In the genomic region with DNA sequence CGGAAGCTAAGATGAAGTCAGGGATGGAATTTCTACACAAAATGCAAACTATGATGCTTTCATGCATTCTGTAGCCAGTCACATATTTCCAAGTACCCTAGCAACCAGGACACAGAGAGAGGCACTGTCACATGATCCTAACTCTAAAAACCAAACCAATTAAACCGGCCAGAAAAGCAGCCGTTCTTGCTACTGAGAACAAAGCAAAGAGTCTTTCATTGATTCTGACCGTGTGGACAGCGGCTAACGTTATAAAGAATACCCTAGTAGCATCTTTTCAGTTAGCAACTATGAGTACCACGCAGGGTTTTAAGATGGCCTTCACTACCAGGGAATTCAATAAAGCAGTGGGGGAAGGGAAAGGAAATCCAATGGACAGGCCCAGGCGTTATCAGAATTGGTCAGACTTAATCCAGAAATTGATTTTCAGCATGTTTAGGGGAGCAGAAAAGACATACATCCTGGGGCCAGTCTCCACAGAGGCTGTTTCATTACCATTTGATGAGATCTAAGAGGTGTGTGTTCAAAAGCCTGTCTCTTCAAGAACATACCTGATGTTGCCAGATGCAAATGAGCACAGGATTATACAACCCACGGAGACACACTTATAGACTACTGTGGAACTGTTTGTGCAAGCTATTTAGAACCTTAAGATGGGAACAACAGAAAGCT, we compare ENCODE assay signal across 17 mouse cellular contexts.
A peak's percentile ranks its signal among the peaks of the same experiment; 100 is the strongest.
DNase-seq lines count a peak whose midpoint lies in the region; ATAC-seq and TF ChIP-seq lines count a peak whose summit lies in the region.
"Had no signal": no experiment of that assay in that cellular context is flagged by ENCODE, and none has a peak within 500 bp of the region (broad histone marks: within the 10 kb centered on the region; RNA-seq: fewer than 3 reads in every experiment).

No protein-coding gene starts in this region.

- H3K27me3 ChIP-seq in forebrain, embryonic 14.5 days (replicated peaks; ENCODE audit: control insufficient read depth, insufficient read depth, low read length): no peaks in the 10 kb centered on the region
- no peaks in the 10 kb centered on the region for H3K27me3 ChIP-seq in hindbrain, postnatal 0 days (ENCODE audit: insufficient read depth, low read length)
- no peaks in the 10 kb centered on the region for H3K27me3 ChIP-seq in midbrain, embryonic 16.5 days (ENCODE audit: control insufficient read depth, insufficient read depth, low read depth, low read length)
- H3K27me3 ChIP-seq: embryonic facial prominence, embryonic 13.5 days; lung, embryonic 15.5 days; stomach, embryonic 15.5 days had no signal

- no peaks in the 10 kb centered on the region for H3K9me3 ChIP-seq in forebrain, embryonic 14.5 days (replicated peaks; ENCODE audit: control insufficient read depth, low read length)
- no peaks in the 10 kb centered on the region for H3K9me3 ChIP-seq in hindbrain, postnatal 0 days (ENCODE audit: low read length)
- H3K9me3 ChIP-seq in midbrain, embryonic 16.5 days (replicated peaks; ENCODE audit: control insufficient read depth, low read length, poor library complexity, severe bottlenecking): no peaks in the 10 kb centered on the region
- H3K9me3 ChIP-seq: embryonic facial prominence, embryonic 13.5 days; lung, embryonic 15.5 days; stomach, embryonic 15.5 days had no signal

- peak; percentile 46; the same call in 1 of the 2 replicates for ATAC-seq in forebrain, embryonic 14.5 days
- peak; percentile 56; the same call in 1 of the 2 replicates for ATAC-seq in hindbrain, postnatal 0 days
- ATAC-seq in midbrain, embryonic 16.5 days: peak; percentile 51; the same call in 1 of the 2 replicates
- ATAC-seq: intestine, embryonic 16.5 days had no signal

- 16% methylated on average over 9 of the region's 9 CpGs for WGBS in forebrain, embryonic 14.5 days
- WGBS in hindbrain, postnatal 0 days: 29% methylated on average over 9 of the region's 9 CpGs
- 15% methylated on average over 9 of the region's 9 CpGs for WGBS in midbrain, embryonic 16.5 days

- no peak overlapping the region for H3K9ac ChIP-seq in forebrain, embryonic 14.5 days (ENCODE audit: low read length)
- no peak overlapping the region for H3K9ac ChIP-seq in hindbrain, postnatal 0 days (replicated peaks; ENCODE audit: low read length)
- no peak overlapping the region for H3K9ac ChIP-seq in midbrain, embryonic 16.5 days (ENCODE audit: low read depth, low read length)
- H3K9ac ChIP-seq: embryonic facial prominence, embryonic 13.5 days; lung, embryonic 15.5 days; stomach, embryonic 15.5 days had no signal

- no peak overlapping the region for H3K27ac ChIP-seq in forebrain, embryonic 14.5 days (ENCODE audit: low read depth, low read length)
- H3K27ac ChIP-seq in hindbrain, postnatal 0 days: no peak overlapping the region
- H3K27ac ChIP-seq in midbrain, embryonic 16.5 days (ENCODE audit: low read length): 0 out of 2 replicates have a peak overlapping the region, but pooled peaks have one; percentile 3
- H3K27ac ChIP-seq: embryonic facial prominence, embryonic 13.5 days; layer of hippocampus, adult 2 months; lung, embryonic 15.5 days; stomach, embryonic 15.5 days had no signal

- no peak for TF ChIP-seq CTCF in hindbrain, postnatal 0 days (IDR thresholded peaks at IDR 0.05; ENCODE audit: low read depth)

- peaks cover 12% of the 10 kb centered on the region; the same call in 1 of the 2 replicates for H3K4me1 ChIP-seq in forebrain, embryonic 14.5 days (ENCODE audit: control insufficient read depth, insufficient read depth, low read length)
- no peaks in the 10 kb centered on the region for H3K4me1 ChIP-seq in hindbrain, postnatal 0 days (ENCODE audit: insufficient read depth, low read length)
- peaks cover 5% of the 10 kb centered on the region; the same call in 1 of the 2 replicates for H3K4me1 ChIP-seq in midbrain, embryonic 16.5 days (ENCODE audit: control insufficient read depth, insufficient read depth, low read length)
- H3K4me1 ChIP-seq: lung, embryonic 15.5 days; stomach, embryonic 15.5 days had no signal

- no peaks in the 10 kb centered on the region for H3K36me3 ChIP-seq in forebrain, embryonic 14.5 days (ENCODE audit: control insufficient read depth, insufficient read depth, low read length)
- H3K36me3 ChIP-seq in hindbrain, postnatal 0 days (ENCODE audit: insufficient read depth, low read length): no peaks in the 10 kb centered on the region
- H3K36me3 ChIP-seq in midbrain, embryonic 16.5 days (ENCODE audit: control insufficient read depth, insufficient read depth, low read length): no peaks in the 10 kb centered on the region
- H3K36me3 ChIP-seq: embryonic facial prominence, embryonic 13.5 days; lung, embryonic 15.5 days; stomach, embryonic 15.5 days had no signal

- H3K4me3 ChIP-seq in forebrain, embryonic 14.5 days (ENCODE audit: low read depth, low read length): no peak overlapping the region
- no peak overlapping the region for H3K4me3 ChIP-seq in hindbrain, postnatal 0 days (ENCODE audit: low read length)
- no peak overlapping the region for H3K4me3 ChIP-seq in midbrain, embryonic 16.5 days (ENCODE audit: low read depth, low read length)
- H3K4me3 ChIP-seq: embryonic facial prominence, embryonic 13.5 days; layer of hippocampus, adult 2 months; lung, embryonic 15.5 days; stomach, embryonic 15.5 days had no signal

- DNase-seq in embryo, embryonic 10 days (ENCODE audit: low spot score): peak; percentile 26
- DNase-seq in embryo, embryonic 9.5 days (ENCODE audit: extremely low spot score): no peak
- DNase-seq in forebrain, embryonic 14.5 days (ENCODE audit: low spot score): peak; percentile 55
- DNase-seq in hindbrain, postnatal 0 days (ENCODE audit: low spot score): no peak
- no peak for DNase-seq in frontal cortex, postnatal 36 days (ENCODE audit: low spot score in 2 of 2)
- DNase-seq in left cerebral cortex, adult 18-20 months (ENCODE audit: low spot score in 2 of 2): no peak
- DNase-seq in gastrocnemius, adult 18-20 months (ENCODE audit: low spot score): no peak
- DNase-seq: adrenal gland, postnatal 10 days; cerebellum, postnatal 14 days; gastrocnemius, postnatal 25 days; thymus, postnatal 14 days had no signal

- H3K4me2 ChIP-seq in forebrain, embryonic 14.5 days (ENCODE audit: low read length): no peak overlapping the region
- H3K4me2 ChIP-seq in hindbrain, postnatal 0 days (ENCODE audit: low read depth, low read length): no peak overlapping the region
- H3K4me2 ChIP-seq in midbrain, embryonic 16.5 days (ENCODE audit: low read length): no peak overlapping the region
- H3K4me2 ChIP-seq: embryonic facial prominence, embryonic 13.5 days; lung, embryonic 15.5 days; stomach, embryonic 15.5 days had no signal

Comparison
In these comparisons a context has a peak if more than half of its experiments do, and no peak if none do; other contexts are left out.
1. DNase-seq: peak in embryo, embryonic 10 days (single experiment) and forebrain, embryonic 14.5 days (single experiment); none in embryo, embryonic 9.5 days (single experiment), hindbrain, postnatal 0 days (single experiment), frontal cortex, postnatal 36 days (0 of 2), left cerebral cortex, adult 18-20 months (0 of 2) and gastrocnemius, adult 18-20 months (single experiment).
2. Peak in every context shown above with its lines, with median percentiles within 50 percentile points of each other: ATAC-seq.